Mouse (Mus musculus) G1E (cell line): ENCODE measurements at regions not wholly inside any gene's neighbourhood (a gene's known extent, or its start where the extent isn't known, plus 50 kb on each side); places are given as distances from the start of the nearest gene placed in this dataset.

ENCODE experiments used
- ATAC-seq: 2 replicates; pipeline ENCODE4 v1.8.0; 2016; ENCODE audit warnings: mild to moderate bottlenecking; ENCODE audit not compliant: insufficient number of reproducible peaks, poor library complexity, low FRiP score, severe bottlenecking; ENCODE audit errors: extremely low read depth
- DNase-seq: peaks from one replicate; pipeline ENCODE4 v3.0.0; 2012; ENCODE audit warnings: low spot score
- H3K27me3 ChIP-seq: 2 replicates; pipeline ENCODE4 v1.6.1; 2012; ENCODE audit warnings: mild to moderate bottlenecking, low read length, inconsistent platforms; ENCODE audit not compliant: insufficient read depth
- H3K36me3 ChIP-seq: replicated peaks from 2 replicates; pipeline ENCODE3; 2012; ENCODE audit warnings: mild to moderate bottlenecking, inconsistent platforms
- H3K4me1 ChIP-seq: 2 replicates; pipeline ENCODE4 v1.6.1; 2012; ENCODE audit warnings: low read depth, low read length, inconsistent platforms, mixed read lengths; ENCODE audit not compliant: insufficient read depth
- H3K4me3 ChIP-seq: 2 replicates; pipeline ENCODE4 v1.5.1; 2012; ENCODE audit warnings: low read depth, mild to moderate bottlenecking, inconsistent platforms, low read length, moderate library complexity, mixed read lengths
- H3K9me3 ChIP-seq: replicated peaks from 2 replicates; pipeline ENCODE4 v1.6.1; 2012; ENCODE audit warnings: inconsistent platforms
- CTCF ChIP-seq: IDR thresholded peaks from 2 replicates; pipeline ENCODE4 v1.5.1; 2012; ENCODE audit warnings: low read depth, low read length, inconsistent platforms, mixed read lengths
- GATA1 ChIP-seq: IDR thresholded peaks from 2 replicates; pipeline ENCODE4 v1.6.1; 2012; ENCODE audit warnings: borderline replicate concordance, low read length, inconsistent platforms, mixed read lengths
- GATA2 ChIP-seq: IDR thresholded peaks from 2 replicates; pipeline ENCODE4 v1.6.1; 2012; ENCODE audit warnings: low read depth, low read length, inconsistent platforms, borderline replicate concordance
- POLR2AphosphoS5 ChIP-seq: IDR thresholded peaks from 2 replicates; pipeline ENCODE4 v1.6.1; 2012; ENCODE audit warnings: low read depth, low read length, inconsistent platforms; ENCODE audit not compliant: insufficient replicate concordance
- TAL1 ChIP-seq: conservative IDR thresholded peaks from 2 replicates; pipeline ENCODE4 v1.6.1; 2012; ENCODE audit warnings: low read depth, low read length, inconsistent platforms, mixed read lengths

- H3K4me3 ChIP-seq = no peak overlapping the region
- H3K27me3 ChIP-seq = no peaks in the 10 kb centered on the region; the same call in 1 of the 2 replicates
- no peaks in the 10 kb centered on the region for H3K36me3 ChIP-seq
- H3K9me3 ChIP-seq = no peaks in the 10 kb centered on the region
- DNase-seq = no peak
- no peaks in the 10 kb centered on the region; the same call in 1 of the 2 replicates for H3K4me1 ChIP-seq
- TF ChIP-seq GATA2 = no peak
- no peak for TF ChIP-seq GATA1
- no peak for TF ChIP-seq TAL1
- TF ChIP-seq CTCF = no peak
- TF ChIP-seq POLR2AphosphoS5 = no peak
- no peak for ATAC-seq
Measured at GRCm38 (mm10) chr1:23485150-23485775, 87.7 kb upstream of the Ogfrl1 start.

- ATAC-seq = no peak
- H3K4me3 ChIP-seq = no peak overlapping the region
- no peak for DNase-seq
- H3K27me3 ChIP-seq = no peaks in the 10 kb centered on the region; the same call in 1 of the 2 replicates
- H3K36me3 ChIP-seq = no peaks in the 10 kb centered on the region
- no peaks in the 10 kb centered on the region for H3K9me3 ChIP-seq
- TF ChIP-seq POLR2AphosphoS5 (no peak), TAL1 (no peak)
- no peaks in the 10 kb centered on the region; the same call in 1 of the 2 replicates for H3K4me1 ChIP-seq
Measured at GRCm38 (mm10) chr1:23487031-23487430, 89.5 kb upstream of the Ogfrl1 start.

- no peaks in the 10 kb centered on the region for H3K4me1 ChIP-seq
- no peaks in the 10 kb centered on the region for H3K9me3 ChIP-seq
- no peak overlapping the region for H3K4me3 ChIP-seq
- ATAC-seq = no peak
- TF ChIP-seq POLR2AphosphoS5 = no peak
- no peak for TF ChIP-seq GATA2
- TF ChIP-seq GATA1 = no peak
- no peak for TF ChIP-seq CTCF
- TF ChIP-seq TAL1 = no peak
- no peaks in the 10 kb centered on the region for H3K36me3 ChIP-seq
- DNase-seq = no peak
- no peaks in the 10 kb centered on the region; the same call in 1 of the 2 replicates for H3K27me3 ChIP-seq
Measured at GRCm38 (mm10) chr1:23490640-23491039, 93.1 kb upstream of the Ogfrl1 start.

GRCm38 (mm10) chr1:23491041-23491440, 93.5 kb upstream of the Ogfrl1 start:
- TF ChIP-seq TAL1 = no peak
- TF ChIP-seq POLR2AphosphoS5 = no peak
- no peak for TF ChIP-seq GATA1
- H3K4me1 ChIP-seq = no peaks in the 10 kb centered on the region
- H3K9me3 ChIP-seq = no peaks in the 10 kb centered on the region
- no peaks in the 10 kb centered on the region; the same call in 1 of the 2 replicates for H3K27me3 ChIP-seq
- ATAC-seq = no peak
- no peak overlapping the region for H3K4me3 ChIP-seq
- DNase-seq = no peak
- no peaks in the 10 kb centered on the region for H3K36me3 ChIP-seq

- Histone ChIP-seq H3K9me3 (no peaks in the 10 kb centered on the region), H3K36me3 (no peaks in the 10 kb centered on the region), H3K4me1 (no peaks in the 10 kb centered on the region), H3K27me3 (peaks cover 2% of the 10 kb centered on the region; the same call in 1 of the 2 replicates), H3K4me3 (no peak overlapping the region)
- DNase-seq (no peak), ATAC-seq (no peak)
- TF ChIP-seq CTCF = no peak
Measured at GRCm38 (mm10) chr1:23492981-23493380, 95.4 kb upstream of the Ogfrl1 start.

- no peak for DNase-seq
- Histone ChIP-seq H3K9me3 (no peaks in the 10 kb centered on the region), H3K4me3 (no peak overlapping the region), H3K36me3 (no peaks in the 10 kb centered on the region), H3K4me1 (no peaks in the 10 kb centered on the region), H3K27me3 (peaks cover 2% of the 10 kb centered on the region)
- ATAC-seq = no peak
- TF ChIP-seq GATA2 (no peak), CTCF (no peak), TAL1 (no peak), GATA1 (no peak), POLR2AphosphoS5 (no peak)
Measured at GRCm38 (mm10) chr1:23495412-23495811, 97.8 kb upstream of the Ogfrl1 start.

- DNase-seq (no peak), ATAC-seq (no peak)
- Histone ChIP-seq H3K4me3 (no peak overlapping the region), H3K36me3 (no peaks in the 10 kb centered on the region), H3K4me1 (no peaks in the 10 kb centered on the region), H3K9me3 (no peaks in the 10 kb centered on the region), H3K27me3 (no peaks in the 10 kb centered on the region; the same call in 1 of the 2 replicates)
- TF ChIP-seq GATA2 (no peak), CTCF (no peak), TAL1 (no peak), GATA1 (no peak), POLR2AphosphoS5 (no peak)
Measured at GRCm38 (mm10) chr1:23520113-23520512, 122.5 kb upstream of the Ogfrl1 start.
